Mouse (Mus musculus) thymus, postnatal 10 days (tissue): ENCODE results near the gene Fap.

Source experiments
- DNase-seq, 2 experiments: peaks; one replicate each; pipeline ENCODE4 v3.0.0; 2021; ENCODE audit warnings: low spot score in 2 of 2

Gene Fap

DNA sequence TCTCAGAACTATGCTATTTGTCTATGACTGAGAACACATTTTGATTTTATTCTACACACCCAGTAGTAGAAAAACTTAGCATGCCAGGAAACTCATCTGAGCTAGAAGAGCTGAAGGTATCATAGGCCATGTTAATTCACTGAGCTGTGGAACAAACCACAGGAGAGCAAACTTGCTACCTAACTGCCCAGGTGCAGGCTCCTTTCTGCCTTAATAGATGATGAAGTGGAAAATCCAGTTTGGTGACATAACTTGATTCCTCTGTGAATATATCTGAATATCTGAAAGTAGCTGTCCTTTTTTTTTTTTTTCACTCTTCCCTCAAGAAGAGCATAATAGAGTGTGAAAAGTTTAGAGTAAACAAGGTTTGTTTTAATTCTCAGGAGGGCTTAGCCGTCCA, 42.8 kb downstream of the Fap start:
- DNase-seq = no peak

DNA sequence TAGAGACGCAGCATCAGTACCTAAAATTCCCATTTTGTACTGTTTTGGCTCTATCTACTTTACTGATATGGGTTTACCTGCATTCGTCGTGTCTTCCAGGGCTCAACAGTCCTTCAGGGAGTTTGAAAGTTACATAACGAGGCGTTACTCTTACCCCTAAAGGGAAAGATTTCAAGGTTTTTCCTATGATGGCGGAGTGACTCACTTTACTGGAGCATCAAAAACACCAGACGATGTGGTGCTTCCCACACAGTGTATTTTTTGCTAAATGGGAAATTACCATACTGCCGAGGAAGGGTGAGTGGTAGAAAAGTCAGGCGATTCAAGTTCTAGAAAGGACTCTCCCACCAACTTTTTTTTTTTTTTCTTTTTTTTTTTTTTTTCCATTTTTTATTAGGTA, 47.5 kb downstream of the Fap start:
- DNase-seq = no peak

DNA sequence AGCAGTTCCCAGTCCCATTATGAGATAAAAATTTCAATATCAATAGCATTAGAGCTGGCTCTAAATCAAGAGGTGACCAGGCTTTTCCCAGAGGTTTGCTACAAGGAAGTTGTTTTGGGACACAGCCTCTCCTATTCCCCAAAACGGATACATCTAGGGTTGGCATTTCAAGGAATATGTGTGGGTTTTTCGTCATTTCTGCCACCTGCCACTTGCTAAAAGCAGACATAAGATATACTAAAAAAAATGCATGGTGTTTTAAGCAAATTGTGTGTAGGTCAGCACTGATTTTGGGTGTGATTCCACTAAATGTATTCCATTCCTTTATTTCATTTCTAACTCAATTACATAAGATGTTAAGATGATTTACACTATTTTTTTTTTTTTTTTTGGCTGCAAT, 56.1 kb downstream of the Fap start:
- DNase-seq = no peak

DNA sequence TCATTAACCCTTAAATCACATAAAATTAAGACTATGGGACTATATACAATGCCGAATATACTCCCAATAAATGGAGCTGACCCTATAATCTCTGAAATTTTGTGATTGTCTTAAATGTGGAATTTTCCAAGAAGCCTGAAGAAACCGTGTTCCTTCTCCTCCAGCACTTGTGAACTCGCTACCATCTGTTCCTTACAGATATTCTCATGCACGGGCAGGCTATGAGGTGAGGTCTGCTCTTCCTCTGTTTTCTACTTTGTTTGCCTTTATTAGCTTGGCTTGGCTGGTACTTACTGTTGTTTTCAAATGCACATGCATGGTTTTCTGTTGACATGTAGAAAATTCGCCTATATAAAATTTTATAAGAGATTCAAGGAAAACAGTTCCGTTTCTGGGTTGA, 59.4 kb downstream of the Fap start:
- no peak for DNase-seq

- DNase-seq = no peak
These were observed 60.4 kb downstream of the Fap start for GRCm38 (mm10) chr2:62513477-62513876.

DNA sequence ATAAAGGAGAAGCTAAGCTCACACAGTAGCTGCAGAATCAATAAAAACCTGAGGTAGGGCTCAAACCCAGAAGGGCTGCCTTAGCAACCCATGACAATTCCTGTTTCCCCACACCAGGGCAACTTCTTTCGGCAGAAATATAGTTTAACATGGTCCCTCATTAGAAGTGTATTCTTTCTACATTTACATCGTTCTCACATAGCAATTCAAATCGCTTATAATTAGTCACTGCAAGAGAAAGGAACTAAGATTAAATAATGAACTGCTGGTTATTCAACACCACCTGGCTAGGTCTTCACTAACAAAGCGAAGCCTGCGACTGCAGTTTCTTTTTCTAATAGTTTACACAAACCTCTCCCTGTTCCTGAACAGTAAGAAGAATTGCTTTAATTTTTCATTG, 66.7 kb downstream of the Fap start:
- no peak for DNase-seq

GRCm38 (mm10) chr2:62506441-62506840, 67.4 kb downstream of the Fap start:
- DNase-seq = no peak

- no peak for DNase-seq
These were observed 69.5 kb downstream of the Fap start for GRCm38 (mm10) chr2:62504269-62504796.

GRCm38 (mm10) chr2:62503326-62503725, 70.5 kb downstream of the Fap start:
- DNase-seq = no peak

GRCm38 (mm10) chr2:62502516-62502915, 71.4 kb downstream of the Fap start:
- no peak for DNase-seq

DNA sequence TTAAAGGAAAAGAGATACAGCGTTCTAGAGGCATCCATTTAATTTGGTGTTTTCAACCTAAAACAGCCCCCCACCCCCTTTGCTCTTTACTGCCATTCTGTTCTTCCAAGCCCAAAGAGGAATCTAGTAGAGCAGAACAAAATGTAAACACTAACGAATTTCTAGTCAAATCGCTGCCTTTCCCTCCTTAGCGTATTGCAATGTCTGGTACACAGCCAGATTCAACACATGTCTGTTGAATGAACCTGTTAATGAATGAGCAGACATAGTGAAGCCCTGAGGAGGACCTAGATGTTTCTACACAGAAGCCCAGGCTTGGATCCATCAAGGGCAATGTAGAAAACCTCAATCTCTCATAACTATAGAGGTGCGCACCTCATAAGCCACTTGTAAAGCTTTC, 75.1 kb downstream of the Fap start:
- no peak for DNase-seq

DNA sequence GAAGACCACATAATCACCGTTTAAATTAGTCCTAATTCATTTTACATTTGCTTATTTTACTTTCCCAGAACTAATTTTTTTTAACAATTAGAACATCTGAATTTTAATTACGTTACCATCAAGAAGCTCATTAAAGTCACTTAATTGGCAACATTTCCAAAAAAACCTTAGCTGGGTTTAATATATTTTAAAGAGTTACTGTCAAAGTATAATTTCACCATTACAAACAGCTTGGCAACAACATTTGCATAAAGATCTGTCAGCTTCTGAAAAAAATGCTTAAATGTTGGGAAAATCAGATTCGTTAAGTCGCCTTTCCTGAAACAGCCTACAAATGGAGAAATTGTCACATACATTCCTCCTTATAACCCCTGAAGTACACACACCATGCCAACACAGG, 75.8 kb downstream of the Fap start:
- no peak for DNase-seq

- DNase-seq = no peak
These were observed 76.4 kb downstream of the Fap start for GRCm38 (mm10) chr2:62497333-62498002.

DNA sequence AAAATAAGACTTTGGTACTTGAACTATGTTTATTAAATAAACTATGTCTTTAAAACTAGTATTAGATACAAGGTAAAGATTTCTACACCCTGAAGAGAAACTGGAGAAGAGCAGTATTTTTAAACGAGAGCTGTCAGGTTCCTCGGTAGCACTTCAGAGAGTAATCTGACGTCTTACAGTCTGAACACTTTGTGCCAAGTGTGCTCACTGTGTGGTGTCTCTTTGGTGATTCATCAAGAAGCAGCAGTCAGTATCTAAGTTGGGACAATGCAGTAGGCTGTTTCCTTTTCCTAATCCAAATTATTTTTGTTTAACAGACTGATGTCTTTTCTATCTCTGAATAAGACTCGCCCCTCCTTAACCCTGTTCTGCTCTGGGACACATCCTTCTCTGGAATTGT, 78.5 kb downstream of the Fap start:
- no peak for DNase-seq

DNA sequence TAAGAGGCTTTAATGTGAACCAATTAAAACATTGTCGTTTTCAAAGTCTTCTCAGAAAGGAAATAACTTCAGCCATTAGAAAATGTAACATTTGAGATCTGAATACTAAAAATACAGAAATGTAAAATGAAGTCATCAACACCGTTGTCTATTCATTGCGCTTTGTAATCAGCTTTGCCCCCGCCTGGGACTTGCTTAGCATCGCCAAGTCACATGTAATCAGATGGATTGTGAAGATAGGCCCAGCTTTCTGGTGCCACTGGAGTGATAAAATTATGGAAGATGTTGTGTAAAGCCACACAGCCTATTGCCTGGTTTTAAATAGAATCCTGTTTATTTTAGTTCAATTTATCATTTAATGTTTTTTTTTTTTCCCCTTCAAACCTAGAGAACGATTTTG, 84.0 kb downstream of the Fap start:
- DNase-seq = no peak

GRCm38 (mm10) chr2:62484906-62485305, 89.0 kb downstream of the Fap start:
- no peak for DNase-seq

DNA sequence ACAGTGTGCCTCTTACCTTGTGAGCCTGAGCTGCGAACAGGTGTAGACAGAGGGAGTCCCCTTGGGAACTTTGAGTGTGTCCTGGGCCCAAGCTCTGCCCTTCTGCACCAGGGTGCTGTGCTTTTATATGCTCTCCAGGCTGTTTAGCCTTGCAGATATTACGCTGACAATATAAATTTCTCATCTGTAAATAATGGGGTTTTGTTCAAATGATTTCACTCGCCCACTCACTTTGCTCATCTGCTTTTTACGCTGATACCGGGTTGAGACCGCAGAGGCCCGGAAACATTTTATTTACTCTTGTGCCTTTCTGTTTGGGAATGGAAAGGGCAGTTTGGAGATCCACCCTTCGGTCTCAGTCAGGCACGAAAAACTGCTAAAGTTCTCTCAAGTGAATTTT, 90.3 kb downstream of the Fap start, which contains the start of gene Gcg:
Gene Gcg, minus strand, starts transcription at position 101 of the 400 bp plus-strand sequence.
- DNase-seq = no peak

GRCm38 (mm10) chr2:62480285-62481198, 93.3 kb downstream of the Fap start:
- no peak for DNase-seq

DNA sequence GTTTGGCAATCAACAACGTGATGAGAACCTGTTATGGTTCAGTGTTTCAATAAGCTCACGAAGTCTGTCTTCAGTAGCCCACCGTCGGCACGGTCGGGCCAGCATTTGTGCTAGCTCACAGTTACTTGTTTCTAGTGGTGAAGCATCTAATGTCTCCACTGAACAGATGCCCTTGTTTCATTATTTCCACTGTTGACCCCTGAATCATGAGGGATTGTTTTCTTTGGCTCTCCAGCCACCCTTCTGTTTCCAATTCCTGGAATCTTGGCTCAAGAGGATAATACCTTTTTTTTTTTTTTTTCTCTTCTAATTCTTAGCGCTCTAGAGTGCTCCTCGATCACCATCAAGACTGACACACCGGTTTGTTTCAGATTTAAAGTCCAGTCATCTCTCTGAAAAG, 104.3 kb downstream of the Fap start:
- no peak for DNase-seq

DNA sequence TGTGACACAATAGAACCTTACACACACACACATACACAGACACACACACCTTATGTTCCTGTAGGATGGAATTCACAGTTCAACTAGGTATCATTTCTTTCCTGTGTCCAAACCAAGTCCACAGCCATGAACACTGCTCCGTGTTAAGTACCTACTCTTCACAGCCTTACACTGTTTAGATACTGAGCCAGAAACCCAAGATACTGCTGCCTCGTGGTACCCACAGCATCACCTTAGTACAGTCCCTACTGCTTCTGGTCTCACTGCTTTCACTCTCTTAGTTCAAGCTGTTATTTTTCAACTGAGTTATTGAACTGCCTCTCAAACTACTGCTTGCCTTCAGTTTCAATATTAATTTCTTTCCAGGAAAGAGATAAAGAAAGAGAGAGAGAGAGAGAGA, 110.6 kb downstream of the Fap start:
- no peak for DNase-seq

GRCm38 (mm10) chr2:62462174-62462573, 111.7 kb downstream of the Fap start:
- DNase-seq = no peak

- DNase-seq = no peak
These were observed 112.9 kb downstream of the Fap start for GRCm38 (mm10) chr2:62460815-62461450.
